Mouse (Mus musculus): ENCODE results near the gene Slco3a1.

The Slco3a1 gene

GRCm38 (mm10) chr7:74528182-74528581, 26.4 kb downstream of the Slco3a1 start:
- DNase-seq (ENCODE audit: low read depth): no peak

- DNase-seq (ENCODE audit: low read depth): no peak
Observed at GRCm38 (mm10) chr7:74527689-74528088, 26.9 kb downstream of the Slco3a1 start.

- no peak for DNase-seq (ENCODE audit: low read depth)
Observed at GRCm38 (mm10) chr7:74526030-74526429, 28.6 kb downstream of the Slco3a1 start.

- no peak for DNase-seq (ENCODE audit: low read depth)
Observed at GRCm38 (mm10) chr7:74525586-74525985, 29.0 kb downstream of the Slco3a1 start.

- no peak for DNase-seq (ENCODE audit: low read depth)
Observed at GRCm38 (mm10) chr7:74524188-74524971, 30.2 kb downstream of the Slco3a1 start.

GRCm38 (mm10) chr7:74523086-74523485, 31.5 kb downstream of the Slco3a1 start:
- DNase-seq (ENCODE audit: low read depth): no peak

GRCm38 (mm10) chr7:74522260-74522659, 32.3 kb downstream of the Slco3a1 start:
- no peak for DNase-seq (ENCODE audit: low read depth)

GRCm38 (mm10) chr7:74519386-74519785, 35.2 kb downstream of the Slco3a1 start:
- DNase-seq (ENCODE audit: low read depth): no peak

- no peak for DNase-seq (ENCODE audit: low read depth)
Observed at GRCm38 (mm10) chr7:74518776-74519175, 35.8 kb downstream of the Slco3a1 start.

GRCm38 (mm10) chr7:74518255-74518654, 36.3 kb downstream of the Slco3a1 start:
- no peak for DNase-seq (ENCODE audit: low read depth)

GRCm38 (mm10) chr7:74510676-74511075, 43.9 kb downstream of the Slco3a1 start:
- no peak for DNase-seq (ENCODE audit: low read depth)

- DNase-seq (ENCODE audit: low read depth): no peak
Observed at GRCm38 (mm10) chr7:74508205-74508604, 46.4 kb downstream of the Slco3a1 start.

GRCm38 (mm10) chr7:74506856-74507255, 47.7 kb downstream of the Slco3a1 start:
- DNase-seq (ENCODE audit: low read depth): no peak

GRCm38 (mm10) chr7:74505635-74506034, 48.9 kb downstream of the Slco3a1 start:
- no peak for DNase-seq (ENCODE audit: low read depth)

- DNase-seq (ENCODE audit: low read depth): no peak
Observed at GRCm38 (mm10) chr7:74501187-74501586, 53.4 kb downstream of the Slco3a1 start.

- no peak for DNase-seq (ENCODE audit: low read depth)
Observed at GRCm38 (mm10) chr7:74499470-74499869, 55.1 kb downstream of the Slco3a1 start.

GRCm38 (mm10) chr7:74498266-74498980, 56.2 kb downstream of the Slco3a1 start:
- no peak for DNase-seq (ENCODE audit: low read depth)

GRCm38 (mm10) chr7:74497203-74497602, 57.4 kb downstream of the Slco3a1 start:
- DNase-seq (ENCODE audit: low read depth): peak; percentile 31

GRCm38 (mm10) chr7:74495451-74495850, 59.1 kb downstream of the Slco3a1 start:
- DNase-seq (ENCODE audit: low read depth): peak; percentile 61

GRCm38 (mm10) chr7:74493775-74494174, 60.8 kb downstream of the Slco3a1 start:
- DNase-seq (ENCODE audit: low read depth): no peak

- no peak for DNase-seq (ENCODE audit: low read depth)
Observed at GRCm38 (mm10) chr7:74491683-74492355, 62.8 kb downstream of the Slco3a1 start.

- no peak for DNase-seq (ENCODE audit: low read depth)
Observed at GRCm38 (mm10) chr7:74488141-74488540, 66.4 kb downstream of the Slco3a1 start.

- no peak for DNase-seq (ENCODE audit: low read depth)
Observed at GRCm38 (mm10) chr7:74487727-74488126, 66.9 kb downstream of the Slco3a1 start.
